Mouse (Mus musculus) myocyte (in vitro differentiated cells): ENCODE data around the gene Comt. TPM values are rescaled to one million over a fixed set of nuclear protein-coding genes. Genes with fewer than 3 reads are reported as not detected.

Source experiments
- H3K27me3 ChIP-seq: one replicate; pipeline ENCODE4 v1.6.1; 2011; ENCODE audit not compliant: control insufficient read depth, insufficient read depth, insufficient read length
- H3K36me3 ChIP-seq: one replicate; pipeline ENCODE4 v1.6.1; 2011; ENCODE audit not compliant: control insufficient read depth, insufficient read depth
- H3K4me2 ChIP-seq: one replicate; pipeline ENCODE4 v1.6.1; 2011; ENCODE audit warnings: low read depth, control low read depth
- H3K4me3 ChIP-seq: one replicate; pipeline ENCODE4 v1.5.1; 2011; ENCODE audit warnings: mild to moderate bottlenecking, control low read depth, moderate library complexity
- H3K79me2 ChIP-seq: one replicate; pipeline ENCODE4 v1.6.1; 2011; ENCODE audit not compliant: control insufficient read depth, insufficient read depth
- H3ac ChIP-seq: one replicate; pipeline ENCODE4 v1.6.1; 2011; ENCODE audit not compliant: control insufficient read depth, insufficient read length
- E2F4 ChIP-seq: IDR thresholded peaks from one replicate; pipeline ENCODE4 v1.6.1; 2011; ENCODE audit warnings: mild to moderate bottlenecking, control low read depth, moderate library complexity; ENCODE audit not compliant: insufficient read depth
- MYOD1 ChIP-seq, 3 experiments: IDR thresholded peaks; one replicate each; pipeline ENCODE4 v1.6.1; 2011; ENCODE audit warnings: control low read depth in 2 of 3, low read depth in 2 of 3, mild to moderate bottlenecking in 2 of 3, moderate library complexity in 1 of 3; ENCODE audit not compliant: insufficient read length in 2 of 3, control insufficient read depth in 1 of 3
- MYOG ChIP-seq, 3 experiments: IDR thresholded peaks; one replicate each; pipeline ENCODE4 v1.6.1; 2011; ENCODE audit warnings: control low read depth in 2 of 3, low read depth in 2 of 3, mild to moderate bottlenecking in 2 of 3; ENCODE audit not compliant: insufficient read length in 2 of 3, control insufficient read depth in 1 of 3, insufficient read depth in 1 of 3
- POLR2A ChIP-seq: IDR thresholded peaks from one replicate; pipeline ENCODE4 v1.6.1; 2011; ENCODE audit warnings: low read depth, mild to moderate bottlenecking, control low read depth, moderate library complexity; ENCODE audit not compliant: insufficient read length
- POLR2AphosphoS2 ChIP-seq: IDR thresholded peaks from one replicate; pipeline ENCODE4 v1.6.1; 2011; ENCODE audit warnings: low read depth, control low read depth; ENCODE audit not compliant: insufficient read length
- REST ChIP-seq: IDR thresholded peaks from one replicate; pipeline ENCODE4 v1.6.1; 2011; ENCODE audit warnings: mild to moderate bottlenecking, control low read depth, moderate library complexity; ENCODE audit not compliant: insufficient read depth, insufficient read length
- SRF ChIP-seq: IDR thresholded peaks from one replicate; pipeline ENCODE4 v1.6.1; 2011; ENCODE audit warnings: low read depth; ENCODE audit not compliant: control insufficient read depth, insufficient read length
- TCF3 ChIP-seq: IDR thresholded peaks from one replicate; pipeline ENCODE4 v1.6.1; 2011; ENCODE audit warnings: low read depth, control low read depth; ENCODE audit not compliant: insufficient read length
- USF1 ChIP-seq: IDR thresholded peaks from one replicate; pipeline ENCODE4 v1.6.1; 2011; ENCODE audit warnings: low read depth, mild to moderate bottlenecking, control low read depth, moderate library complexity
- polyA plus RNA-seq: library from polyadenylated mRNA; unstranded; fragments of >200 nt; fragmentation: generic; extraction: Trizol; gene quantifications from one replicate; pipeline ENCODE4 v1.2.1, GENCODE M21; 2012; ENCODE audit warnings: missing spikeins

The Comt gene
- polyA plus RNA-seq, 1 experiment: 93.6 TPM

DNA sequence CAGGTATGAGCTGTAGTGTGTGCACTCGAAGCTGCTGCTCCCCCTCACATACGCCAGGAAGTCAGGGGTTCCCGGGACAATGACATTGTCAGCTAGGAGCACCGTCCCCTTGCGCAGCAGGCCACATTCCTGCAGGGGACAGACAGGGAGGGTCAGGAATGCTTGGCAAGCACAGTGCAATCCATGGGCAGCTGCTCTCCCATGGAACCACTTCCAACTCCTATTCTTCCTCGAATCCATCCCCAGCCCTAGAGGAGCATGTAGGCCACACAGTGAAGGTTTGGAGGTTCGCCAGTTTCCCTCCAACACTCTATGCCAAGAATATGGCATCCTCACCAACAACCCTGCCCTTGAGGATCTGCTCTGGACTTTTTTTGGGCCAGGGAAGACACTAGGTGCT is 18.7 kb downstream of the Comt start:
- Histone ChIP-seq H3K27me3 (no peaks in the 10 kb centered on the region), H3K36me3 (peaks cover 14% of the 10 kb centered on the region), H3K4me3 (no peak overlapping the region), H3K4me2 (no peak overlapping the region), H3K79me2 (no peaks in the 10 kb centered on the region), H3ac (no peak overlapping the region)
- TF ChIP-seq MYOG (IDR thresholded peaks at IDR 0.05; ENCODE audit: control insufficient read depth in 1 of 3, insufficient read depth in 1 of 3, insufficient read length in 2 of 3, low read depth in 2 of 3) (peak in 1 of 3 experiments; percentile 81), USF1 (no peak), TCF3 (peak; percentile 21), MYOD1 (IDR thresholded peaks at IDR 0.05; ENCODE audit: control insufficient read depth in 1 of 3, insufficient read length in 2 of 3, low read depth in 2 of 3) (peak in 1 of 3 experiments; percentile 52)

DNA sequence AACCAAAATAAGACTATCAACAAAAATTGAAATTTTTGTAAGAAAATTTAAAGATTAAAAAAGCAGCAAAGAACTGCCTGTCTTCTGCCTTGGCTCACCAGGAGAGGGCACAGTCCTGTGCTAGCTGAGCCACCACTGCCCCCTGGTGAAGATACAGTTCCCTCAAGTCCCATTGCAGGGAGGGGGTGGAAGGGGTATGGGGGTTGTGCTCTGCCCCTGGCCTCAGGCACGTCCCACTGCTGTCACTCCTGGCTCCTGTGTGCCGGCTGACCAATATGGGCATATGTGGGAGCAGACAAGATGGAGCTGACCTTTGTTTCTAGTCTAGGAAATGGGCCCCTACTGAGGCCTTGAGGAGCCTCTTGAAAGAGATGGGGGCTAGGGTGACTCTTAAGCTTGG is 20.4 kb downstream of the Comt start:
- Histone ChIP-seq H3K36me3 (peaks cover 14% of the 10 kb centered on the region), H3K4me2 (no peak overlapping the region), H3K79me2 (no peaks in the 10 kb centered on the region), H3ac (no peak overlapping the region), H3K27me3 (no peaks in the 10 kb centered on the region), H3K4me3 (no peak overlapping the region)
- TF ChIP-seq POLR2A: peak; percentile 18
- no peak for TF ChIP-seq MYOG (IDR thresholded peaks at IDR 0.05; ENCODE audit: control insufficient read depth in 1 of 3, insufficient read depth in 1 of 3, insufficient read length in 2 of 3, low read depth in 2 of 3)
- TF ChIP-seq POLR2AphosphoS2: peak; percentile 74
- TF ChIP-seq MYOD1 (IDR thresholded peaks at IDR 0.05; ENCODE audit: control insufficient read depth in 1 of 3, insufficient read length in 2 of 3, low read depth in 2 of 3): peak in 1 of 3 experiments; percentile 20

DNA sequence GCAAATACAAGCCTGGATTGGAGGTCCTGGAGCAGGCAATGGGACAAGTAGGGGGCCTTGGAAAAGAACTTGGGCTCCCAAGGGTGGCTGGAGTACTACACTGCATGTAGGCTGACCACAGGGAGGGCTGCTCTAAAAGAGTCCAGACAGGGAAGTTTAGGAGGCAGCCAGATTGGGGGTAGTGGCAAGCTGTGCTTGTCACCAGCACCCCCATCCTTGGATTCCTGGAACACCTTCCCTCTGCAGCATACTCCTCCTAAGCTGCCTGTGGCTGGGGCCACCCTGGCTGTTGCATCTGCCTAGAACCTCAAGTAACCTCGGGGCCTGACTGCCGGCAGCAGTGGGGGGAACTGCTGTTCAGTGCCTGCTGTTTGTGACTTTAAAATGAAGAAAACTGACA is 20.8 kb downstream of the Comt start:
- no peaks in the 10 kb centered on the region for H3K27me3 ChIP-seq
- peaks cover 14% of the 10 kb centered on the region for H3K36me3 ChIP-seq
- H3ac ChIP-seq: no peak overlapping the region

DNA sequence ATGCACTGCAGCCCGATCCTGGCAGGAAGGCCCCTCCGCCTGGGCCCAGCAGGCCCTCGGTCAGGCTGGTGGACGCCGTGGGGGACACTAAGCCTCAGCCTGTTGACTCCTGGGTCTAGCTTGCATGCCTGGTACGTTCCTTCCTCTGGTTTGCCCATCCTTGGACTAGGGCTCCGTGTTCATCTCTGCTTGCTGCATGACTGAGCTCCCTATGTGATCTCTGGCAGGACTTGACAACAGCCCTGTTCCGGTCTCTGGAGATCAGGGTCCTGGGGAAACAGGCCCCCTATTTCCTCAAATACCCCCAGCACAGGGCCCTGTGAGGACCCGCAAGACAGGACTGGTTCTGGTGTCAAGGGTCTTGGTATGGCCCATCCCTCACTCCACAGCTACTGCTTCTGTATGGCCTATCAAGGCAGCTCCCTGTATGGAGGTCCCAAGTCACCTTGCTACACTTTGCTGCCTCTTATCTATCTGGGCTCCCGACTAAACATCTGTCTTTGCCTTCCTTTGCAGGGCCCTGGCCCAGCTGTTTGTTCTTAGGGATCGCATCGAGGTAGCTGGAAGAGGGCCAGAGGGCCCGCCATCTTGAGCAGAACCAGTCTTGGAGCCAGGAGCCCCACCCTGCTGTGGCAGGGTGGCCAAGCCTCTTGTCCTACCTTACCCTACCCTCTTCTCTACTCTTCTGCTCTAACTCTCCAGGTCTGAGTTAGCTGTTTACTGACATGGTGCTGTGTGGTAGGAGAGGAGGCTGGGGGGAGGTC is 21.4 kb downstream of the Comt start:
- TF ChIP-seq REST (no peak), SRF (no peak), POLR2A (peak; percentile 11), E2F4 (no peak), POLR2AphosphoS2 (no peak)
- H3K36me3 ChIP-seq: peaks cover 14% of the 10 kb centered on the region

More for the DNA sequence above, 20.8 kb downstream of the Comt start:
- TF ChIP-seq SRF (no peak), POLR2AphosphoS2 (peak; percentile 50)
- Histone ChIP-seq H3K4me2 (no peak overlapping the region), H3K79me2 (no peaks in the 10 kb centered on the region), H3K4me3 (no peak overlapping the region)

DNA sequence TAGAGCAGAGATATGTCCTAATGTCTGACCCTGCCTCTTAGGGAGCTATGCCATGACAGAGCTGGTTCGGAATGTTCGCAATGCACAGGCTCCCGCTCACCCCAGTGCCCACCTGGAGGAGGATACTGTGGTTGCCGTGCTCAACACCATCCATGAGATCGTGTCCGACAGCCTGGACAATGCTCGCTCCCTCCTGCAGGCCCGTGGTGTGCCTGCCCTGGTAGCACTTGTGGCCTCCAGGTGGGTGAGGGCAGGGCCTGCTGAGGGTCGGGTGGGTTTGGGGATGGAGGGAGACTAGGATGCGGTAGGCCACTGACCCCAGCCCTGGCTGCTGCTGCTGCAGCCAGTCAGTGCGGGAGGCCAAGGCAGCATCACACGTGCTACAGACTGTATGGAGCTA is 23.4 kb downstream of the Comt start:
- TF ChIP-seq POLR2AphosphoS2 (peak; percentile 12), TCF3 (no peak), SRF (no peak)
- no peaks in the 10 kb centered on the region for H3K79me2 ChIP-seq
- H3K36me3 ChIP-seq: peaks cover 7% of the 10 kb centered on the region
- H3K4me2 ChIP-seq: no peak overlapping the region
- no peak overlapping the region for H3K4me3 ChIP-seq
- H3K27me3 ChIP-seq: no peaks in the 10 kb centered on the region
- H3ac ChIP-seq: no peak overlapping the region

More for the DNA sequence above, 21.4 kb downstream of the Comt start:
- Histone ChIP-seq H3K4me2 (no peak overlapping the region), H3ac (no peak overlapping the region), H3K79me2 (no peaks in the 10 kb centered on the region), H3K4me3 (no peak overlapping the region), H3K27me3 (no peaks in the 10 kb centered on the region)

DNA sequence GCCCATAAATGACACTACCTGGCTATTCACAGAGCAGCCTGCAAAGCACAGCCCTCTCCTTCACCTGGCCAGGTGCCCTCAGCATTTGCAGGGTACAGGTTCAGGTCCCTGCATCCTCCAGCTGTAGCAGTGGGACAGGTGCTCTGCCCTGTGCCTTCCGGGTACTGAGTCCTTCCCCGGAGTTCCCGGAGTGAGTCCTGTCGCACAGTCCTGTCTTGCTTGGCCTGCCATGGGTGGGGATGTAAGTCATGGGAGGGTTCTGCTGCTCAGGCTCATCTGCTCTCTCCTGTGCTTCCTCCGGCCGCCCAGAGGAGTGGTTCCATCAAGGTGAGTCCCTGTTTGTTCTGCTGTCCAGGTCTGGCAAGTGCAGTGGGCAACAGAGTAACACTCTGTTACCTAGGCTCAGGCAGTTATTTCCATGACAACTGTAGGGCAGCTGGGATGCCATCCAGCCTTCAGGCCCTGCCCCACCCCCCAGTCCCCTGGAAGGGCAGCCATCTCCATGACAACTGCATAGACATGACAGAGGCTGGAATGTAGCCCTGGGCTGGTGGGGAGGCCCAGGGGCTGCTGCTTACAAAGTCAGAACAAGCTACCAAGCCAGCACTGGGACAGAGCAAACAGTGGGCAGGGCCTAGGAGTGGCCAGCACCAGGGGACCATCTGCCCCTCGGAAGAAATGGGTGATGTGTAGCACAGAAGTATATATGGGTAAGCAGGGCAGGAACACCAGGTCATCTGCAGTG is 26.0 kb downstream of the Comt start:
- Histone ChIP-seq H3K4me2 (no peak overlapping the region), H3K36me3 (no peaks in the 10 kb centered on the region), H3K79me2 (no peaks in the 10 kb centered on the region), H3ac (no peak overlapping the region), H3K27me3 (no peaks in the 10 kb centered on the region), H3K4me3 (no peak overlapping the region)
- TF ChIP-seq POLR2AphosphoS2: no peak
- TF ChIP-seq POLR2A: no peak
- TF ChIP-seq MYOG (IDR thresholded peaks at IDR 0.05; ENCODE audit: control insufficient read depth in 1 of 3, insufficient read depth in 1 of 3, insufficient read length in 2 of 3, low read depth in 2 of 3): no peak
